Mouse (Mus musculus) megakaryocyte, embryonic 14.5 days (primary cell): ENCODE results near the gene Ppp1r37.

ENCODE experiments used
- FLI1 ChIP-seq: IDR thresholded peaks from 2 replicates; pipeline ENCODE4 v1.6.1; 2012; ENCODE audit warnings: low read length, inconsistent platforms, mixed read lengths
- GATA1 ChIP-seq: IDR thresholded peaks from 3 replicates; pipeline ENCODE4 v1.6.1; 2012; ENCODE audit warnings: mixed read lengths, low read length, inconsistent platforms, borderline replicate concordance

DNA sequence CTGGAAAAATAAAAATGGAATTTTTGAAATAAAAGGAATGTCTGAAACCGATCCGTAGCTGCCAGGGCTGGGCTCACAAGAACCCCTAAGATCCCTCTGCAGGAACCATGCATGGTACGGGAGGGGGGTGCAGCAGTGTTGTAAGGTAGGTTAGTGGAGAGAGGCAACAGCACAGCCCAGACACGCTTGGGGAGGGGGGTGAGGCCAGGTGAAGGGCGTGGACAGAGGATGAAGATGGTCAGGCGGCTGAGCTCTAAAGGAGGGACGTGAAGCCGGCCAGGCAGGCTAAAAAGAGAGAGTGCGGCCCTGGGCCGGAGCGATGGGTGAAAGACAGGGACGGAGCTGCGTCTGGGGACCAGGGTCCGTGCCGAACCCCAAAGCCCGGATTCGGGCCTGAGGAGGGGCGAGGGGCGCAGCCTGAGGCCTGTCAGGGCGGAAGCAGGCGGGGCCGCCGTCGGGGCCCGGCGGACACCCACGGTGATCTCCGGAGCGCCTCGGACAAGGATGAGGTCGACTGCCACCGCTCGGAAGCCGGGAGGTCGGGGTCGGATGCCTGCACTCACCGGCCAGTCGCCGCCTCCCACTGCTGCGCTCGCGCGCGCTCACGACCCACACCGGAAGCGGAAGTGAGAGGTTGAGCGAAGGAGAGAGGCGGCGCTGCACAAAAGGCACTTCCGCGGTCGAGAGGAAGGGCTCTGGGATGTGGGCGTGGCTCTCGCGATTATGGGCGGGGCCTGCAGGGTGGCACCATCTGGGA is 41.2 kb upstream of the Ppp1r37 start, which contains the start of gene Clasrp:
- no peak for TF ChIP-seq GATA1
- TF ChIP-seq FLI1 = peak; percentile 91
